Comparison of ENCODE assay signal across 26 mouse cellular contexts in the genomic region with DNA sequence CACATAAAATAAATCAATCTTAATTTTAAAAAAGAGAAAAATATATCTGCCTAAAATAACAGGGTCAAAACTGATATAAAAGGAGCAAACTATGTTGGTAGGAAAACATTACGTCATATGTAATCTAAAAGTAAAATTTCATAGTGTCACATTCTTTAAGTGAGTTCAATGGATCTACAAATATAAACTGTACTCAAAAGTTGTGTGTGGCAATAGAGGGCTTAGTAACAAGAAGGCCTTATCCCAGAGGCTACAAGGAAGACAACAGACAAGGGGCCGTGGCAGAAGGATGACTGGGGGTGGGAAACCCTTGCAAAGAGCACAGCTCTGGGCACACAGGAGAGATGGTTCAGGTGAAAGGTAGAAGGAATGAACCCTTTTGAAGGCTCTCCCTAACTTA.
"Had no signal": no experiment of that assay in that cellular context is flagged by ENCODE, and none has a peak within 500 bp of the region (broad histone marks: within the 10 kb centered on the region; RNA-seq: fewer than 3 reads in every experiment).

No protein-coding gene starts in this region.

- H3K27me3 ChIP-seq: limb, embryonic 12.5 days; limb, embryonic 13.5 days; limb, embryonic 15.5 days; liver, embryonic 12.5 days; liver, embryonic 13.5 days; liver, embryonic 15.5 days; megakaryocyte, embryonic 14.5 days; midbrain, embryonic 12.5 days; midbrain, embryonic 13.5 days; midbrain, embryonic 15.5 days; neural tube, embryonic 12.5 days; neural tube, embryonic 13.5 days had no signal

- DNase-seq: left cerebral cortex, postnatal 4 days; liver; liver, embryonic 13.5 days; liver, postnatal 0 days; lung, adult 2 months; lung, embryonic 14.5 days; midbrain, embryonic 14.5 days had no signal

- H3K9me3 ChIP-seq: limb, embryonic 10.5 days; limb, embryonic 13.5 days; limb, embryonic 15.5 days; liver, embryonic 12.5 days; liver, embryonic 13.5 days; liver, embryonic 15.5 days; megakaryocyte, embryonic 14.5 days; midbrain, embryonic 12.5 days; midbrain, embryonic 13.5 days; midbrain, embryonic 15.5 days; neural tube, embryonic 12.5 days; neural tube, embryonic 13.5 days had no signal

- ATAC-seq: liver, embryonic 12.5 days; liver, postnatal 0 days; midbrain, embryonic 13.5 days; midbrain, embryonic 15.5 days; midbrain, embryonic 16.5 days had no signal

- H3K9ac ChIP-seq: limb, embryonic 12.5 days; limb, embryonic 13.5 days; limb, embryonic 15.5 days; liver, embryonic 12.5 days; liver, embryonic 13.5 days; liver, embryonic 14.5 days; liver, embryonic 15.5 days; liver, postnatal 0 days; lung, embryonic 14.5 days; midbrain, embryonic 12.5 days; midbrain, embryonic 13.5 days; midbrain, embryonic 15.5 days; neural tube, embryonic 12.5 days; neural tube, embryonic 13.5 days had no signal

- H3K4me2 ChIP-seq: limb, embryonic 12.5 days; limb, embryonic 13.5 days; limb, embryonic 15.5 days; liver, embryonic 11.5 days; liver, embryonic 12.5 days; liver, embryonic 13.5 days; liver, embryonic 15.5 days; lung, embryonic 14.5 days; midbrain, embryonic 11.5 days; midbrain, embryonic 12.5 days; midbrain, embryonic 13.5 days; midbrain, embryonic 15.5 days; neural tube, embryonic 12.5 days; neural tube, embryonic 13.5 days had no signal

- H3K4me3 ChIP-seq: left cerebral cortex, adult 2 months; limb, embryonic 10.5 days; limb, embryonic 12.5 days; limb, embryonic 13.5 days; limb, embryonic 15.5 days; liver, embryonic 12.5 days; liver, embryonic 13.5 days; liver, embryonic 15.5 days; midbrain, embryonic 10.5 days; midbrain, embryonic 12.5 days; midbrain, embryonic 13.5 days; midbrain, embryonic 15.5 days; myocyte; neural tube, embryonic 12.5 days; neural tube, embryonic 13.5 days had no signal

- H3K27ac ChIP-seq: left cerebral cortex, adult 2 months; limb, embryonic 10.5 days; limb, embryonic 12.5 days; limb, embryonic 13.5 days; limb, embryonic 15.5 days; liver, embryonic 14.5 days; midbrain, embryonic 10.5 days; midbrain, embryonic 12.5 days; midbrain, embryonic 13.5 days; midbrain, embryonic 15.5 days; neural tube, embryonic 12.5 days had no signal

- H3K4me1 ChIP-seq: limb, embryonic 10.5 days; limb, embryonic 12.5 days; limb, embryonic 13.5 days; limb, embryonic 15.5 days; liver, embryonic 12.5 days; liver, embryonic 13.5 days; liver, embryonic 15.5 days; midbrain, embryonic 10.5 days; midbrain, embryonic 12.5 days; midbrain, embryonic 13.5 days; midbrain, embryonic 15.5 days; neural tube, embryonic 12.5 days; neural tube, embryonic 13.5 days had no signal
